In the genomic region with DNA sequence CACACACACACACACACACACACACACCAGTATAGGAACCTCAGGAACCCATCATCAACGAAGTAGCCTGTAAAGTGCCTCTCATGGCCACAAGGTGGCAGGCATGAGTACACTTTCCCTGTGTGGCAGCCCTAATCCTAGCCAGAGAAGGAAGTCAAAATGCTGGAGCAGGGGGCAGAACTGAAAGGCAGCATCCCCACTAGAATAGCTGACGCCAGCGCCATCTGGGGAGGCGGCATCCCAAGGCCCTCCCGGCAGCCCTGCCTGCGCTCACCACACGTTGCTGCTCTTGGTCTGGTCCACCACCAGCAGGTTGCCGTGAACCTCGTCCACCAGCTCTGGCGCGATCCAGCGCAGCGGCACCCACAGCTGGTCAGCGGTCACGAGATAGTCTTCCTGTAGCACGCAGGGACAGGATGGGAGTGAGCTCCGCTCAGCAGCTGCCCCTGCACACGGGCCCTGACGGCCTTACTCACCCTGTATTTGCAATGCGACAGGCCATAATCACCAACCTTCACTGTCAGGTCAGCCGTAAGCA, we compare ENCODE assay signal across 8 mouse cellular contexts. TPM values are rescaled to one million over a fixed set of nuclear protein-coding genes. Genes with fewer than 3 reads are reported as not detected.
DNase-seq lines count a peak whose midpoint lies in the region; ATAC-seq and TF ChIP-seq lines count a peak whose summit lies in the region.

No protein-coding gene starts in this region.

- DNase-seq in Muller cell, postnatal 12 days (ENCODE audit: inconsistent ontology term), result peak; percentile 84
- peak; percentile 87 to 90 for DNase-seq in cerebellum, adult 2 months
- peak; percentile 92 for DNase-seq in forelimb bud, embryonic 11.5 days (ENCODE audit: low read depth, low spot score)
- peak; percentile 89 for DNase-seq in hindbrain, embryonic 10.5 days (ENCODE audit: low spot score)
- DNase-seq in layer of hippocampus, adult 9-11 months, result peak; percentile 89
- DNase-seq in retina, adult 2 months (ENCODE audit: low read depth, low spot score), result peak; percentile 76
- DNase-seq in urinary bladder, adult 2 months (ENCODE audit: low spot score), result peak; percentile 66

- H3K36me3 ChIP-seq in hindbrain, embryonic 10.5 days, result no peaks in the 10 kb centered on the region
- no peaks in the 10 kb centered on the region for H3K36me3 ChIP-seq in lung, embryonic 16.5 days (ENCODE audit: control insufficient read depth, insufficient read depth, low read length)

- H3K4me3 ChIP-seq in cerebellum, adult 2 months (replicated peaks; ENCODE audit: insufficient read depth, low read depth, low read length), result no peak overlapping the region
- peak overlapping the region; percentile 50 for H3K4me3 ChIP-seq in hindbrain, embryonic 10.5 days
- H3K4me3 ChIP-seq in lung, embryonic 16.5 days (ENCODE audit: low read length), result peak overlapping the region; percentile 42

- TF ChIP-seq POLR2A in cerebellum, adult 2 months (IDR thresholded peaks at IDR 0.05; ENCODE audit: borderline replicate concordance, insufficient read depth, low read length), result no peak

- H3K9me3 ChIP-seq in hindbrain, embryonic 10.5 days, result no peaks in the 10 kb centered on the region
- no peaks in the 10 kb centered on the region for H3K9me3 ChIP-seq in lung, embryonic 16.5 days (ENCODE audit: control insufficient read depth, low read length)

- H3K9ac ChIP-seq in lung, embryonic 16.5 days (ENCODE audit: low read length), result peak overlapping the region; percentile 62

- H3K4me1 ChIP-seq in cerebellum, adult 2 months (ENCODE audit: control insufficient read depth, insufficient read depth, low read length), result peaks cover 49% of the 10 kb centered on the region
- peaks cover 58% of the 10 kb centered on the region for H3K4me1 ChIP-seq in hindbrain, embryonic 10.5 days (replicated peaks)
- peaks cover 10% of the 10 kb centered on the region for H3K4me1 ChIP-seq in lung, embryonic 16.5 days (replicated peaks; ENCODE audit: control insufficient read depth, insufficient read depth, low read length)

- peak; percentile 74 for ATAC-seq in lung, embryonic 16.5 days (ENCODE audit: low read depth)

- peak; percentile 82 for TF ChIP-seq CTCF in cerebellum, adult 2 months (IDR thresholded peaks at IDR 0.05; ENCODE audit: borderline replicate concordance, insufficient read depth, low read depth, low read length)

- H3K4me2 ChIP-seq in lung, embryonic 16.5 days (ENCODE audit: low read depth, low read length), result peak overlapping the region; percentile 62

- peak overlapping the region; percentile 6 for H3K27ac ChIP-seq in cerebellum, adult 2 months (ENCODE audit: insufficient read depth, low read length)
- peak overlapping the region; percentile 80 for H3K27ac ChIP-seq in hindbrain, embryonic 10.5 days
- H3K27ac ChIP-seq in lung, embryonic 16.5 days (ENCODE audit: low read length), result 0 out of 2 replicates have a peak overlapping the region, but pooled peaks have one; percentile 8

- H3K27me3 ChIP-seq in cerebellum, adult 2 months (ENCODE audit: control insufficient read depth, insufficient read depth, low read length), result no peaks in the 10 kb centered on the region
- H3K27me3 ChIP-seq in hindbrain, embryonic 10.5 days (ENCODE audit: insufficient read depth, poor library complexity, severe bottlenecking), result peaks cover 44% of the 10 kb centered on the region
- H3K27me3 ChIP-seq in lung, embryonic 16.5 days (ENCODE audit: control insufficient read depth, insufficient read depth, low read depth, low read length), result no peaks in the 10 kb centered on the region

- WGBS in cerebellum, adult 2 months, result 4% methylated on average over 21 of the region's 21 CpGs
- 16% methylated on average over 21 of the region's 21 CpGs for WGBS in hindbrain, embryonic 10.5 days
- WGBS in lung, embryonic 16.5 days, result 9% methylated on average over 21 of the region's 21 CpGs

RNA-seq across cellular contexts. Expression of gene Aatk, which starts 33.7 kb away (rescaled TPM):
- polyA plus RNA-seq in cerebellum, adult 2 months (2012; rRNA removed), result 296 and 298 TPM in 2 replicates
- 1.6 and 3.2 TPM in 2 replicates for polyA plus RNA-seq in hindbrain, embryonic 10.5 days (2016; fragmentation: Nextera tagmentation; extraction: Ambion mirVana)
- polyA plus RNA-seq in lung, embryonic 16.5 days (2015; fragmentation: Nextera tagmentation; extraction: Ambion mirVana), result 2.0 and 2.2 TPM in 2 replicates
- polyA plus RNA-seq in urinary bladder, adult 2 months (2012; rRNA removed), result 15.2 and 15.3 TPM in 2 replicates

Comparison
In these comparisons a context has a peak if more than half of its experiments do, and no peak if none do; other contexts are left out.
1. H3K27ac ChIP-seq: peak in every context shown above with its lines; median percentile 80 in hindbrain, embryonic 10.5 days; 8 in lung, embryonic 16.5 days; 6 in cerebellum, adult 2 months.
2. RNA of gene Aatk, which starts 33.7 kb away (polyA plus RNA-seq): 296 to 298 TPM in cerebellum, adult 2 months; 15.2 to 15.3 TPM in urinary bladder, adult 2 months, 1.6 to 3.2 TPM in hindbrain, embryonic 10.5 days and 2.0 to 2.2 TPM in lung, embryonic 16.5 days; every median in the first group is over 10 times any median in the second.
3. Peak in every context shown above with its lines, with median percentiles within 50 percentile points of each other: DNase-seq.